Mouse (Mus musculus): ENCODE measurements around the gene Casp3. TPM values are rescaled to one million over a fixed set of nuclear protein-coding genes. Genes with fewer than 3 reads are reported as not detected.

Gene Casp3
- polyA plus RNA-seq, 1 experiment from 2014 or later = 85.3 TPM

DNA sequence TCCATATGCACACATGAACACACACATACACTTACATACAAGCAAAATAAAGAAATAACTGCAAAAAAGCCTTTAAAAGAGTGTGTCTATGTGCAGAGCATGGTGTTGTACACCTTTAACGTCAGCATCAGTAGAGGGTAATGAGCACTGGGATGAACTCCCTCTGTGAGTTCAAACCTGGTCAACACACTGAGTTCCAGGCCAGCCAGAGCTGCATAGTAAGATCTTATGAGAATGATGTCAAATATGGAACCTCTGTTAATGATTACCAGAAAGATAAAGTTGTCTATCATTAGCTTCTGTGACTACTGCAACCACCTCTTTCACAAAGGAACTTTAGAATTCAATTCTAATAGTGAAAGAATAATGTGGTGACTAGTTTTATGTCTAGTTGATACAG lies 10.2 kb upstream of the Casp3 start:
- no peak for ATAC-seq (ENCODE audit: insufficient number of reproducible peaks, low FRiP score, low TSS enrichment, low read depth)
- H3K36me3 ChIP-seq = peaks cover 4% of the 10 kb centered on the region; the same call in 1 of the 2 replicates
- H3K9ac ChIP-seq = no peak overlapping the region
- H3K4me3 ChIP-seq (replicated peaks) = no peak overlapping the region
- 78% methylated on average over 1 of the region's 1 CpGs for WGBS
- H3K4me1 ChIP-seq = no peaks in the 10 kb centered on the region
- H3K4me2 ChIP-seq (replicated peaks) = no peak overlapping the region
- no peaks in the 10 kb centered on the region for H3K27me3 ChIP-seq
- H3K27ac ChIP-seq (replicated peaks) = no peak overlapping the region
- no peaks in the 10 kb centered on the region for H3K9me3 ChIP-seq (replicated peaks)

DNA sequence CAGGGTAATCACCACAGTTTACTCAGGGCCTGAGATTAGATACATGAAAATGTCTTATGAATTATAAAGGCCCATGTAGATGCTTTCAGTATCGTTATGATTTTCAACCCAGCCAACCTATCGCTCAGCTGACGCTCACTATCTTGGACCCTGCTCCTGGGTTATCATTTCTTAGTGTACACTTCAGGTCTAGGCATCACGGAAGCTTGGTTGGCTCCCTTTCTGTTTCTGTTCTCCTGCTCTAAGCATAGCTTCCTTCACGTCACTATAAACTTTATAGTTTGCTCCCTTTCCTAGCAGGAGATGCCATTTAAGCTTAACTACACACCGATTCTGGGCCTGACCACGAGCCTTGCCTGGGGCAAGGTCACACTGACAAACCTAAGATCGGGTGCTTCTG lies 5.5 kb upstream of the Casp3 start:
- Histone ChIP-seq H3K4me2 (replicated peaks) (no peak overlapping the region), H3K27ac (replicated peaks) (no peak overlapping the region), H3K9ac (no peak overlapping the region), H3K4me1 (peaks cover 12% of the 10 kb centered on the region), H3K36me3 (no peaks in the 10 kb centered on the region), H3K9me3 (replicated peaks) (no peaks in the 10 kb centered on the region), H3K4me3 (replicated peaks) (no peak overlapping the region), H3K27me3 (no peaks in the 10 kb centered on the region)
- 81% methylated on average over 8 of the region's 8 CpGs for WGBS
- ATAC-seq (ENCODE audit: insufficient number of reproducible peaks, low FRiP score, low TSS enrichment, low read depth) = no peak

DNA sequence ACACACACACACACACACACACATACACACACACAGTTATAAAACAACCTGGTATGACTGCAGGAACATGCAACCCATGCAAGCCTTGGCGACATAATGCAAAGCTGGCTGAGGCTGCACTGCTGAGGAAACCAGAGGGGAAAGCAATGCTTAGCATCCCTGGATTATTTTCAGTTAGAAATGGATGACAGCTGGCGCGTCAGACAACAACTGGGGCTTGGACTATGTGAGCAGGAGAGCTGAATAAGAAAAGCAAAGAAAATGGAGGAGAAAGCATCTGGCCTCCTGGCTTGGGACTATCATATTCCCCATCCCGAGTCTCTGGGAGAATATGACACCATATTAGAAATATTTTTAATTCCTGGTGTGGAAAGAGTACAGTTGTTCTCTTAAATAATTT lies 4.2 kb upstream of the Casp3 start:
- Histone ChIP-seq H3K4me1 (peaks cover 12% of the 10 kb centered on the region), H3K9me3 (replicated peaks) (no peaks in the 10 kb centered on the region), H3K27ac (replicated peaks) (peak overlapping the region; percentile 80), H3K27me3 (no peaks in the 10 kb centered on the region), H3K4me2 (replicated peaks) (no peak overlapping the region), H3K9ac (no peak overlapping the region), H3K4me3 (replicated peaks) (no peak overlapping the region), H3K36me3 (no peaks in the 10 kb centered on the region)
- peak; percentile 30; the same call in 1 of the 2 replicates for ATAC-seq (ENCODE audit: insufficient number of reproducible peaks, low FRiP score, low TSS enrichment, low read depth)
- 35% methylated on average over 4 of the region's 4 CpGs for WGBS

DNA sequence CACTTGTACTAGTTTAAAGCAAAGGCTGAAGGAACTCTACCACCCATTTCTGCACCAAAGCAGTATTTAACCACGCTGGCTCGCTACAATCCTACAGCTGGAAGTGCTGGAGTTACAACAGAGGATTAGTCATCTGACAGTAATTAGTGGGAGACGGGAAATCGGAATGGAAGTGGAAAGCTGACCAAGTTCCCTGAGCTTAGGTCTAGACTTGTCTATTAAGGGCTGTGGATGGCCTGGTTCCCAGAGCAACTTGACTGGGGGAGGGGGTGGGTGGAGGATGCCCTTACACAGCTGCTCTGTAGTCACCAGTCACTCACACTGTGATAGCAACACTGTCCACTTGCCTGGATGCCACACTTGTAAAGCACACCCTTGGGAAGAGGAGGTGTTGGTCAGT lies 3.7 kb upstream of the Casp3 start:
- 11% methylated on average over 4 of the region's 4 CpGs for WGBS
- ATAC-seq (ENCODE audit: insufficient number of reproducible peaks, low FRiP score, low TSS enrichment, low read depth) = no peak
- no peaks in the 10 kb centered on the region for H3K27me3 ChIP-seq

GRCm38 (mm10) chr8:46615936-46616335 lies 1.2 kb upstream of the Casp3 start:
- Histone ChIP-seq H3K27me3 (no peaks in the 10 kb centered on the region), H3K36me3 (no peaks in the 10 kb centered on the region), H3K4me2 (replicated peaks) (peak overlapping the region; percentile 78; the same call in 1 of the 2 replicates), H3K4me1 (peaks cover 27% of the 10 kb centered on the region), H3K9ac (no peak overlapping the region), H3K9me3 (replicated peaks) (no peaks in the 10 kb centered on the region), H3K27ac (replicated peaks) (no peak overlapping the region), H3K4me3 (replicated peaks) (no peak overlapping the region)
- 78% methylated on average over 8 of the region's 8 CpGs for WGBS
- ATAC-seq (ENCODE audit: insufficient number of reproducible peaks, low FRiP score, low TSS enrichment, low read depth) = no peak

More for the DNA sequence above, 3.7 kb upstream of the Casp3 start:
- H3K9ac ChIP-seq = no peak overlapping the region
- H3K36me3 ChIP-seq = no peaks in the 10 kb centered on the region
- peak overlapping the region; percentile 80 for H3K27ac ChIP-seq (replicated peaks)
- H3K4me3 ChIP-seq (replicated peaks) = 0 out of 2 replicates have a peak overlapping the region, but pooled peaks have one; percentile 1
- H3K9me3 ChIP-seq (replicated peaks) = no peaks in the 10 kb centered on the region
- peaks cover 15% of the 10 kb centered on the region for H3K4me1 ChIP-seq
- 0 out of 2 replicates have a peak overlapping the region, but pooled peaks have one; percentile 8 for H3K4me2 ChIP-seq (replicated peaks)

DNA sequence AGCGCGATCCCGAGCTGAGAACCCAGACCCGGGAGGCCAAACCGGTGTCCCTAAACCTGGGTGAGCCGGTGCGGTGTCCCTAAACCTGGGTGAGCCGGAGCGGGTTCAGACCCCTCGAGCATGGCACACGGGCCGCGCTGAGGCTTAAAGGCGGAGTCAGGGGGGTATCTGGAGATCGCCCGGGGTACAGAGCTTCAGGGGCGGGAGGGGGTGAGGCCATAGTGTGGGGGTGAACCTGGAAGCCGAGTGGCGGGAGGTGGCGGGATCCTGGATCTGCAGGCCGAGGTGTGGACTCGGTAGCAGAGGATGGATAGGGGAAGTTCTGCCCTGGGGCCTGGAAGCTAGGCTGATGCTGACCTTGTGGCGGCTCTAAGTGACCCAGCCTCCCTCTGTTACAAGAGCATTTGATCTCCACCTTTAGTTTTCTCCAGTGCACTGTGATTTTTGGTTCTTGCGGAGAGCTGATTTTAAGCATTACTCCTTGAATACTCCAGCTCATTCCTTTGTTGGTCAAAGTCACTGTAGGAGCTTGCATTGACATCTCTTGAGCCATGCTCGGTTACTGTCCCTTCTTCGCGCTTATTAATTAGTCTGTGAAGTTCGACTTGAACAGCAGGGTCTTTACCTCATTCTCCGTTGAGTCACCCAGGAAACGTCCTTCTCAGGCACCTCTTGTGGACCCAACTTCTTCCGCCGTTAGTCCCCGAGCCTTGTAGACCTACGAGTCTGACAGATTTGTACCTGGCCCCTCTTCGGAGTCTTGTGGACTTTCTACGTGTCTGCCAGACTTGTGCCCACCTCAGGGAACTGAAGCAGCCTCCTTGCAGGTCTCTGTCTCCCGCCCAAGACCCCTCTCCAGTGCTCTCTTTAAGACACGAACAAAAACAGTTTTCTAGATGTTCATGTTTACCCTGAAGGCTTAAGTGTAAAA lies 864 bp downstream of the Casp3 start:
- H3K4me3 ChIP-seq (replicated peaks) = peak overlapping the region; percentile 83
- peak; percentile 31 for ATAC-seq (ENCODE audit: insufficient number of reproducible peaks, low FRiP score, low TSS enrichment, low read depth)
- peak overlapping the region; percentile 91 for H3K27ac ChIP-seq (replicated peaks)
- no peaks in the 10 kb centered on the region for H3K36me3 ChIP-seq
- WGBS = under 1% methylated on average over 38 of the region's 38 CpGs
- H3K27me3 ChIP-seq = no peaks in the 10 kb centered on the region
- peak overlapping the region; percentile 78 for H3K4me2 ChIP-seq (replicated peaks)
- peak overlapping the region; percentile 85 for H3K9ac ChIP-seq
- peaks cover 32% of the 10 kb centered on the region for H3K4me1 ChIP-seq
- H3K9me3 ChIP-seq (replicated peaks) = no peaks in the 10 kb centered on the region

- Histone ChIP-seq H3K36me3 (no peaks in the 10 kb centered on the region), H3K9ac (peak overlapping the region; percentile 85; the same call in 1 of the 2 replicates), H3K4me1 (peaks cover 24% of the 10 kb centered on the region), H3K27me3 (no peaks in the 10 kb centered on the region), H3K9me3 (replicated peaks) (no peaks in the 10 kb centered on the region), H3K4me2 (replicated peaks) (peak overlapping the region; percentile 78), H3K4me3 (replicated peaks) (peak overlapping the region; percentile 83), H3K27ac (replicated peaks) (0 out of 2 replicates have a peak overlapping the region, but pooled peaks have one; percentile 5)
- 2% methylated on average over 10 of the region's 10 CpGs for WGBS
- no peak for ATAC-seq (ENCODE audit: insufficient number of reproducible peaks, low FRiP score, low TSS enrichment, low read depth)
Measured at GRCm38 (mm10) chr8:46618639-46619320, 1.7 kb downstream of the Casp3 start.

- H3K4me2 ChIP-seq (replicated peaks) = no peak overlapping the region
Measured at GRCm38 (mm10) chr8:46622446-46623270, 5.6 kb downstream of the Casp3 start.

GRCm38 (mm10) chr8:46625166-46625565 lies 8.1 kb downstream of the Casp3 start:
- Histone ChIP-seq H3K4me3 (replicated peaks) (no peak overlapping the region), H3K36me3 (no peaks in the 10 kb centered on the region; the same call in 1 of the 2 replicates), H3K9ac (no peak overlapping the region), H3K27ac (replicated peaks) (no peak overlapping the region), H3K9me3 (replicated peaks) (no peaks in the 10 kb centered on the region), H3K4me1 (peaks cover 7% of the 10 kb centered on the region; the same call in 1 of the 2 replicates), H3K4me2 (replicated peaks) (no peak overlapping the region), H3K27me3 (no peaks in the 10 kb centered on the region)
- WGBS = 38% methylated on average over 1 of the region's 1 CpGs
- ATAC-seq (ENCODE audit: insufficient number of reproducible peaks, low FRiP score, low TSS enrichment, low read depth) = no peak

More at GRCm38 (mm10) chr8:46622446-46623270, 5.6 kb downstream of the Casp3 start:
- Histone ChIP-seq H3K9me3 (replicated peaks) (no peaks in the 10 kb centered on the region), H3K27ac (replicated peaks) (no peak overlapping the region), H3K9ac (no peak overlapping the region), H3K27me3 (no peaks in the 10 kb centered on the region), H3K36me3 (no peaks in the 10 kb centered on the region), H3K4me3 (replicated peaks) (no peak overlapping the region), H3K4me1 (peaks cover 23% of the 10 kb centered on the region; the same call in 1 of the 2 replicates)
- peak; percentile 79 for ATAC-seq (ENCODE audit: insufficient number of reproducible peaks, low FRiP score, low TSS enrichment, low read depth)
- 50% methylated on average over 9 of the region's 9 CpGs for WGBS

- Histone ChIP-seq H3K27ac (replicated peaks) (no peak overlapping the region), H3K9me3 (replicated peaks) (no peaks in the 10 kb centered on the region), H3K4me3 (replicated peaks) (no peak overlapping the region), H3K4me1 (peaks cover 7% of the 10 kb centered on the region; the same call in 1 of the 2 replicates), H3K27me3 (no peaks in the 10 kb centered on the region), H3K4me2 (replicated peaks) (no peak overlapping the region), H3K9ac (no peak overlapping the region), H3K36me3 (peaks cover 3% of the 10 kb centered on the region; the same call in 1 of the 2 replicates)
- ATAC-seq (ENCODE audit: insufficient number of reproducible peaks, low FRiP score, low TSS enrichment, low read depth) = no peak
- 95% methylated on average over 5 of the region's 5 CpGs for WGBS
Measured at GRCm38 (mm10) chr8:46626642-46627041, 9.6 kb downstream of the Casp3 start.
